Mouse (Mus musculus): ENCODE results near the gene Fam120a.

Fam120a gene

DNA sequence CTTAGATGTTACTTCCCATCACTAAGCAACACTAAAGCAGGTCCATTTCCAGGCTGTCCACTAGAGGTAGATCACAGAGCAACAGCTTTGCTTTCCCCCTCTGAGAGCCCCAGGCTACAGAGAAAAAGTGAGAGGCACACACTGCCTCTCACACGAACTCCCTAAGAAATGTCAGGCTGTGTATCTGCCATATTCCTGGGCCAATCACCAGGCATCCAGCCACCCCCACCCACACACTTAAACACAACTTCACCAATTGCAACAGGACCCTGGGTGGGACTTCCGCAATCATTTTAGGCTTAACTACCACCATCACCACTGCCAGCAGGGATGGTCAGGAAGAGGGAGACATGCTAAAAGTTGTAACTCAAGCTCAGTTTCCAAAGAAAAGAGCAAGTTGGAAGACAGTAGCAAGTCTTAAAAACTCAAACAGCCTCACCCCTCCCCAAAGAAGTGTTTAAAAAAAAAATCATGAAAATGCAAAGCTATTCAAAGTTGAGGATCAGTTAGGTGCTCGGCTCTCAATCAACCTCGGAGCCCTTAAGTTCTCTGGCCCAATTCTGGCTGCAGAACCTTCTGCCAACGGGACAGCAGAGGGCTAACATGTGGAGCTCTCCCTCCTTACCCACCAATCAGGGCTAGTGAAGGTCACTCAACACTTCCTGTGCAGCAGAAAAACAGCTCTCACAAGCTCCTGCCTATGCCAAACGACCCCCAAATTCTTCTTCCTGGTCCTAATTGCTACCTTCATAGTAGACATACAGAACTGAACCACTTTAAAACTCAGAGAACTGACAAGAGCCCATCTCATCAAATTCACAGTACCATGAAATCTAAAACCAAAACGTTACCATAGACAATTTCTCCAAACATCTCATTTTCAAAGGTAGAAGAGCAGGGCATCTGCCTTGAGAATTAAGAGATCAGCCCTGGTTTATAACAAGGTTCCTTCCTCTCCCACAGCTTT, 2.0 kb downstream of the Fam120a start:
- DNase-seq: peak; percentile 69

DNA sequence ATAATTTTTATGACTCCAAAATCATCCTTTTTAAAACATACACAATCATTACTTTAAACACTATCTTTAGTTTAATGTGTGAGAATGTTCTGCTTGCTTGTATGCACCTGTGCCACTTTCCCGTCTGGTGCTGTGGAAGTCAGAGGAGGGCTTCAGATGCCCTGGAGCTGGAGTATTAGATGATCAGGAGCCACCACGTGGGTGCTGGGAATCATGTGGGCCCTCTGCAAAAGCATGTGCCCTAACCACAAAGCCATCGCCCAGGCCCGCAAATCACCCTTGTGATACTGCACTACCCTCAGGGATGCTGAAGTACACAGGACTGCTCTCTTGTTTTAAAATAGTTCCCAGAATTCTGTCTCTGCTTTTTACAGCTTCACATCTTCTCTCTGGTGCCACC, 3.0 kb downstream of the Fam120a start:
- DNase-seq: no peak

DNA sequence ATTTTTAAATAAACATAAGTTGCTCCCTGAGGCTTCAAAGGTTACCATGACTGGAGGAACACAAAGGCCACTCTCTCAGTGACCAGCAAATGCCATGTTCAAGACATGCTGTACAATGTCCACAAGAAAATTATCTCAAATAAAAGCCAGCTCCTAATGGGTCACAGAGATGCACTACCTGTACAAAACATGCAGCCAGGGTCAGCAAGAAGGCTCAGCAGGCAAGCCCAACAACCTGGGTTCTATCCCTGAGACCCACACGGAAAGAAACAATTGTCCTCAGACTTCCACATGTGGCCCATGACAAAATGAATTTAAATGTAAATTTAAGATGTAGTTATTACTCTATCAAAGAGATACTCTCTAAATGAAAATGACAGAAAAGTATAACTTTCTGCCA, 4.7 kb downstream of the Fam120a start:
- no peak for DNase-seq

DNA sequence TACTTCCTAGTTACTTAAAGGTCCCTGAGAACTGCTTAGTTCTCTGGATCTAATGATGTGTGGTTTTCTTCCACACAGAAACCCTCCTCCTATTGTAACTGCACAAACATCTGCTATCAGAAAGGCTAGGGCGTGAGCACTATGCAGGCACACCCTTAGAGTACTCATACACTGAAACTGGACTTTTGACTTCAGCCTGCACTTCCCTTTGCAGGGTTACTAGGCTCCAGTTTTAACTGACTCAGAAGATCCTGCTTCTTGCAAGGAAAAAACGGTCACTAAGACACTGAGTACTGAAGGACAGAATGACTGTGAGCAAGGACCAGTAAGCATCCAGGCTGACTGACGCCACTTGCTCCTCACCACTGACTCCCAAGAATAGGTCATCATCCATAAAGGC, 5.3 kb downstream of the Fam120a start:
- DNase-seq: no peak

DNA sequence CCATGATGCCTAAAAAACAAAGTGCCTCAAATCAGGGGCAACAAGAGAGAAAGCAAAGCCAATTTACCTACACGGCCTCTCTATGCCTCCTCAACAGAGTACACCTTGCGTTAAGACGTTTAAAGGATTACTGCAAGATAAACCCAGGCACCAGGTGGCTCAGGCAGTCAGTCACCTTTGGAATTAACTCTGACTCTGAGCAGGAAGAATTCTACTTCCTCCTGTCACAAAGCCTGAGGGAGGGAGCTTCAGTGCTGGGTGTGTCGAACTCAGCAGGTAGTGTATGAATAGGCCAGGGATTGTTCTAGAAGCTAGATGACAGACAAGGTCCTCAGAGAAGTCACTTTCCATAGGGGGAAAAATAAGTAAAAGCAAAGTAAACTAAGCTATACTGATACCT, 9.2 kb downstream of the Fam120a start:
- DNase-seq: no peak

DNA sequence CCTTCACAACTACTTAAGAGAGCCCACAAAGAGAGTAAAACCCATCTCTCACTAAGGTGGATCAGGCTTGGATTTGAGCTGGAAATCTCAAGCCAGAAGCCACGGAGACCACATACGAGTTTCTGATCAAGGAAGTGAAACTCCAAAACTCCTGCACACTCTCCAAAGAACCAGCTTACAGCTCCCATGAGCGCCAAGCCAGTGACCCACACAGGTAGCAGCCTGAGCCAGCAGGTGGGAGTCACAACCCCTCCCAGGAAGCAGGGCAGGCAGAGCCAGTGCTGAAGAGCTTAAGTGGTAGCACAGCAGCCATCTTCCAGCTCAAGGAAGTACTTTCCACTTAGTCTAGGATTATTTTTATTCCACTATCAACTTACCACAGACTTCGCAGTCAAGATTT, 13.0 kb downstream of the Fam120a start:
- no peak for DNase-seq

DNA sequence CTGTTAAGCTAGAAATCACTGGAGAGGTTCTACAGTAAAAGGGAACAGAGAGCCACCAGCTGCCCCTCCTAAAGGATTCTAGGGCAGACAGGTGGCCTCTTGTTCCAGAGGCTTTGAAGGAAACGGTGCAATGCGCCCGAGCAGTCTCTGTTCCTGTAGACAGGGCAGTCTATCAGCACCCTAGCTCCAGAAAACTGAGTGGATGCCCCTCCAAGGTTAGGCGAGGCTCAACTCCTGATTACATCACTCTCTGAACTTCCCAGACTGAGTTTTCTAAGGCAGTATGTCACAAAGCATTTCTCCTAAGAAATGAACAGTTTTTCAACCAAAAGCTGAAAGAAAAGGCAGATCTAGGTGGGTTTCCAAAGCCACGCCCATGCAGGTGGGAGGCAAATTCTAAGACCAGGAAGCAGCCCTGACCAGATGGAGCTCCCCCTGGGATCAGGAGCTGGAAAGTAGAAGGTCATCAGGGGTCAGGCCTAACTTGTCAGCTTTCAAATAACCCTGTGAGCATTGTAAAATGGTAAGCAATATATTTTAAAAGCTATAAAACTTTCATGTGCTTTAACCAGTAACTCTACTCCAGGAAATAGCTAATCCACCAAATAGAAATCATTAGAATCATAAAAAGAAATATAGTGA, 17.1 kb downstream of the Fam120a start:
- DNase-seq: no peak

DNA sequence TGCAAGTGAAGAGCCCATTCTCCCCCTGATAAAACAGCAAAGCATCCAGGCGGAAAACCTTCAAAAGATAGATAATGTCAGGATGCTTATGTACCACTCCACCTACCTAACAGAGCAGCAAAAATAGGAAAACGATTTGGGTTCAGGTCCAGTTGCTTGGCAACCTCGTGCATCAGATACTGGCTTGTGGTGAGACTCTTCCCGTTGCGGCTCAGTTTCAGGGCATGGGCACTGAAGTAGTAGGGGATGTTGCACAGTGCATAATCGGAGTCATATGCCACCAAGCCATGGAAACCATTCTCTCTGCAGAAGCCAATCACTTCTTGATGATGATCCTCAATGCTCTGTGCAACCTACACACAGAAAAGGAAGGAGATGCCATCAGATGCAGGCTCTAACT, 18.9 kb downstream of the Fam120a start:
- DNase-seq: no peak

DNA sequence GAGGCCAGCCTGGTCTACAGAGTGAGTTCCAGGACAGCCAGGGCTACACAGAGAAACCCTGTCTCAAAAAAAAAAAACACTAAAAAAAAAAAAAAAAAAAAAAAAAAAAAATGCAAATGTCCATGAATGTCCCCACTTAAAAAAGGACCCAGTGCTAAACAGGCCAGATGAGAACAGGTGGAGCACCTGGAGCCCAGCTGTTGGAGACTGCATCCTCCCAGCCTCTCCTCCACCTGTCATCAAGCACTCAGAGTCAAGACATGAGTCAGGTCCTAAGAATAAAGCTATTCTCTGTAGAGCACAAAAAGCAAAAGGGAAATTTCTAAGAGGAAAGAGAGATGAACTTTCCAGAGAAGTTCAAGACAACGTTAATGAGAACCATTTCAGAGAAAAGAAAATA, 23.2 kb downstream of the Fam120a start:
- DNase-seq: no peak

DNA sequence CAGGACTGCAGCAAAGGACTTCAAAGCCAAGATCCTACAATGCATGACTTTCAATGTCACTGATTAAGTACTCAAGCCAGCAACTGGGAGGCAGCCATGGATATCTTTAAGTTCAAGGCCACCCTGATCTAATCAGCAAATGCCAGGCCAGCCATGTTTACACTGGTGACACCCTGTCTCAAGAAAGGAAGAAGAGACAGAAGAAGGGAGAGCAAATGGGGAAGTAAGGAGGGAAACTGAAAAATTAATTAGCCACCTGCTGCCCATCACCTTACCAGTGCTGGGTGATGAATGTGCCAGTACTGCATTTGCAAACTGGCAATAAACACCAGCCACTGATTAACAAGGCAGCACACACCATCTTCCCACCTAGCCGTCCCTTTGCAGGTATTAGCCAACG, 25.3 kb downstream of the Fam120a start:
- no peak for DNase-seq

DNA sequence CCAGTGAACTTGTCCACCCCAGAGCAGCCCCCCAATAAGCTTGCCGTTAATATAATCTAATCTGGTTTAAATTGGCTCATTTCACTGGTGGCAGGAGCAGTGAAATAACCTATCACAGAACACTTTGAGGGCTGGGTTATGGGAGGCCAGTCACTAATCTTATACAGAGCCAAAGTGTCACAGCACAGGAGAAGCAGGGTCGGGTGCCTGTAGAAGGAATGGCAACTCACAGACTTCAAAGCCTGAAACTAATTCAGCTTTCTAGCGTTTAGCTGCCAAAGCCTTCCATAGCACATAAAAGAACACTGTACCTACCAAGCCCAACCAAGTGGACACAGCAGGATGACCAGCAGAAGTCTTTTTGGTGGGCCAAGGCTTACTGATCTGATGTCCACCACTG, 26.0 kb downstream of the Fam120a start:
- no peak for DNase-seq

DNA sequence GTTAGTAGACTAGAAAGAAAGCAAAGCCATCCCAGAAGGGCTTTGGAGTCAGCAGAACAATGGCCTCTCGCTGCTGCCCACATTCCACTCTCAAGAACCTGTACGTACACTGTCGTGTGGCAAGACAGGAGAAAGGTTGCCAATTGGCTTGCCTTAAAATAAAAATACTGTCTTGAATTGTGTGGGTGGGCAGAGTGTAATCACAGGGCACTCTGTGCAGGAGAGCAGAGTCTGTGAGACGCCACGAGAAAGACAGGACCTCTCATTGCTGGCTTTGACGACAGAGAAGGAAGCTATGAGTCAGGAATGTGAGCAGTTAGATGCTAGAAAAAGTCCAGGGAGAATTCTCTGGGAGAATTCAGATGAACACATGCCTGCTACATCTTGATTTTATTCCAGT, 33.2 kb downstream of the Fam120a start:
- no peak for DNase-seq

DNA sequence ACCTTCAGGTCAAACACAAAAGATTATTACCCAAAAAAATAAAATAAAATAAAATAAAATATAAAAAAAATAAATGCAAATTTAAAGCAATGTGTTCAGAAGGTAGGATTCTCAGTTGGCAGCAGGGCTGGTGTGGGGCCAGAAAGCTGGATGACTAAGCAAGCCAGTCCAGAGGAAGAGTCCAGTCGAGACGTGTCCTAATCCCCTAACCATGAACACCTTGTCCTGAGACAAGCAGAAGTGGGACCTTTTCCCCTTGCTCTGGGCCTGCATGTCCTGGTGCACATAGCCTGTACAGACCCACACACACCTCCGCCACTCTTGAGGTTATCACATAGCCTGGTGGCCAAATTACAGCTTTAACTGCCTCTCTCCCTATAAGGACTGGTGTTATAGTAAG, 35.1 kb downstream of the Fam120a start:
- no peak for DNase-seq

DNA sequence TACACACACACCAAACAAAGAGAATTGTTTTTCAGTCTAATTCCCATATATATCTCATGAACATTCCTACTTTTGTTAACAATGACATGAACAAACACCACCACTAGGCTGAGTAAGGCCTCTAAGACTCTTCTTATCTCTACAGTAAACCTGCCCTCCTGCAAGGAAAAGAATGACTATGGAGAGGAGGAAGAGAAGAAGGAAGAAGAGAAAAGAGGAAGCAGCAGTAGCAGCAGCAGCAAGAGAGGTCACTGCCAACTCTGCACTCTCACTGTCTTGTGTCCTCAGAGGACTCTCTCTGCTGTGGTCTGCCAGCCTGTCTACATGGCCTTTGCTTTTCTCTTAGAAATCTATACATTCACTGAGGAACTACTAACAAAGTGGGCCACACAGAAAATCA, 36.1 kb downstream of the Fam120a start:
- no peak for DNase-seq

DNA sequence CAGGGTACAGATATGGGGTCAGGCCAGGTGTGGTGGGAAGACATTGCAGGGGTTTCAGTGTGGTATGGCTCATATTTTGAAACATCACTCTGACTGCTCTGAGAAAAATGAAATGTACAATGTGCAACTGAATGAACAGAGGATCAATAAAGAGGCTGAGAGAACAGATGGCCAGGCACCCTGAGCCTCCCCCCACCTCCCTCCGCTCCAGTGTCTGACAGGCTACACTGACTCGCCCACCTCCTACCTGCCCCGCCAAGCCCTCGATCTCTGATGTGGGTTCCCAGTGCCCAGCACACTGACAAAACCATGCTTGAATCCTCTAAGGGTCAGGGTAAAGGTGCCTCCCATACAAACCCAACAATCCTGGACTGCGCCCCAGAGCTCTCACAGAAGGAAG, 36.6 kb downstream of the Fam120a start:
- DNase-seq: no peak

DNA sequence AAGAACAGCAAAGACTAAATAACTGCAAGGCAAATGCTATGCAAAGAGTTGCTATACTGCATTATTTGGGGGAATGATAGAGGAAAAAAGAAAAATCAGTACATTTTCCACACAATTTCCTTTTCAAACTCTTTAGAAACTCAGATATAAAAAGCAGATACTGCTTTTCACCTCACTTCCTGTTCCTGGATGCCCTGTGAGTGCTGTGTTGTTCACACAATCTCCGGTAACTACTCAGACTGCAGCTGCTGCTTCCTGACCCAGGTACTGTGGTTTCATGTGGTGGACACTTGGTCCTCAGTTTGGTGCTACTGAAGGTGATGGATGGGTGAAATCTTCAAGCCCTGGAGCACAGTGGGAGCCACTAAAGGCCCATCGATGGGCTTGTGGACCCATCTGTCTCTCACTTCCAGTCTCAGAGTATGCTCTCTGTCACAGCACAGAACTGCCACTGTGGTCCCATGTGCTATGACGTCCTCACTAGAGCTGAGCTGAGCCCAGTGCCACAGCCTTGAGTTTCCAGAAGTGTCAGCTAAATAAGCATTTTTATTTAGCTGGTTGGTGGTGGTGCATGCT, 38.2 kb downstream of the Fam120a start:
- DNase-seq: no peak

DNA sequence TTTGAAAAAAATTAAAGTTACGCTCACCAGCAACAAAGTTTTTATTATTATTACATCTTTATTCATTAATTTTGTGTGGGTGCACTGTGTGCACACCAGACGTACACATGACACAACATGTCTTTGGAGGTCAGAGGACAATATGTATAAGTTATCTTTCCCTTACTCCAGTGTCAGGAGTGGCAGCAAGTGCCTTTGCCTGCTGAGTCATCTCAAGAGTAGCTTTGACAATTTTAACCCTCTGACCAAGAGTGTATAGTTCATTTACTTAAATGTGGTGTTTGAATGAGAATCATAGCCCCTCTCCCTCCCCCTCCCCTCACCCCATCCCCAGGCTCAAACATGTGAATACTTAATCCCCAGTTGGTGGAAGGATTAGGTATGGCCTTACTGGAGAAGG, 40.2 kb downstream of the Fam120a start:
- DNase-seq: no peak

DNA sequence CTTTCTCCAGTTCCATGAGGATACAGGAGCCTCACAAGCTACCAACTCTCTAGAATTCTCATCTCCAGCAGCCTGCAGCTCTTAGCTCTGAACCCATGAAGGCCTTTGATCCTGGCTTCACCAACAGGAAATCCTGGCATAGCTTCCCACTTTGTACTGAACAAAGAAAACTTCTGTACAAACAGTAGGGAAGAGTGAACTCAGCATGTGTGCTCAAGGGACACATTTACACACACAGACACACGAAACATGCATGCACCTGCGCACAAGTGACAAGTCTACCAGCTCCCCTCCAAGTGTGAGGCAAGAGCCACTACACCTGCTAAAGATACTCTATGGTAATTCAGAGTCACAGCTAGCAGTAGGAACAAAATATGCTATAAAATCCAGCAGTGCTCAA, 45.1 kb downstream of the Fam120a start:
- no peak for DNase-seq

DNA sequence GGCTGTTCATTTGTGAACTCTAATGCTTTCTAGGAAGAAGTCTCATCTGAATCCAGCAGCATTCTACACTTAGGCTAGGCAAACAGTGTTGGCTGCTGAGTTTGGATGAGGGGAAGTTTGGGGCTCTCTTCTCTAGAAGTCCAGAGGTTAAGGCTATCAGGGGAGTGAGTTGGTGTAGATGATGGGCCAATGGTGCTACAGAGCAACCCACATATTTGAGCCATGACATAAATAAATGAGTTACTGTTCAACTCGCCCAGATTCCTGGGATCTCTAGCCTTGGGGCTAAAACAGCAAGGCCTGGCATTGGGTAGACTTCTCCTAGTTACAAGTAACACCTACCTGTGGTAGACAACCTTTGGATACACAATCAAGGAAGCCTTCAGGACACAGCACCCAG, 46.6 kb downstream of the Fam120a start:
- DNase-seq: no peak

DNA sequence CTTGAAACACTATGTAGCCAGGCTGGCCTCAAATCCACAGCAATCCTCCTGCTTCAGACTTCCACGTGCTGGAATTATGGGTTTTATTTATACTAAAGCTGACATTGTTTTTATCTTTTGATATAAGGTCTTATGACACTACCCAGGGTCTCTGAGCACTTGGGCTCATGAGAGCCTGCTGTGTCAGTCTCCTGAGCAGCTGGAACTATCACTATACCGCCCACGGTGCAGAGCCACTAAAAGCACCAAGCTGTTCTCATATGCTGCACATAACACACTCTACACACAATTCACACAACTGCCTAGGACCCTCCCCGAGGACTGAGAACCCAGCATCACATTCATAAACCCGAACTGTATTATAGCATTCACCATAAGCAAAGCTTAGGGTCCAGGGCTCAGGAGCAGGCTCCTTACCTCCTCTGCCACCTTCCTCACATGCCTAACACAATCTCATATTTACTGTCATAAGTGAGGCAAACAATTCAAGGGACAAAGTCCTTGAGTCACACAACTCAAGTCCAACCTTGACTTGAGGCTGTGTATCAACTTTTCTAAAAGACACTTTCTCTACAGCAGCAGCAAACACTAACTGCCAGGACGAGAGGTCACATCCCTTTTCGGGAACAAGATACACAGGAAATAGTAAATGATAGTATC, 47.9 kb downstream of the Fam120a start:
- no peak for DNase-seq

DNA sequence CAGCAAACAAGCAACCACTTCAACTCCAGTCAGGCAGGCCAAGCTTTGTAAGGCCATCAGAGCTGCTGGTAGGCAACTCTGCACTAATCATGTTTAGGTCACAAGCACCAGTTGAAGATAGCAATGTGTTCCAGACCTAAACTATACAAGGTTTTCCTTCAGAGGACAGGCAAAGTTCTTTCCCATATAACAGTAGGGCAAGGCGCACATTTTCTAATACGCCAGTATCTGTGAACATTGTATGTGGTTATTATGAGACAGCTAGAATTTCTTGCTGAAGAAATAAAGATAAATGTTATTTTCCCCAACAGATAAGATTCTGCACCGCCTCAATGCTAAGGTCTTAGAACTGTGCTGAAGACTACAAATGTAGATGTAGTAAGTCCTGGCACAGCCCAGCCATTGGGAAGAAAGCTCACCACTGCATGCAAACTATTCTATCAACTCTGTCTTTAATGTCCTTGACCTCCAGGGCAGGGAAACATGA, 50.7 kb downstream of the Fam120a start:
- DNase-seq: no peak

DNA sequence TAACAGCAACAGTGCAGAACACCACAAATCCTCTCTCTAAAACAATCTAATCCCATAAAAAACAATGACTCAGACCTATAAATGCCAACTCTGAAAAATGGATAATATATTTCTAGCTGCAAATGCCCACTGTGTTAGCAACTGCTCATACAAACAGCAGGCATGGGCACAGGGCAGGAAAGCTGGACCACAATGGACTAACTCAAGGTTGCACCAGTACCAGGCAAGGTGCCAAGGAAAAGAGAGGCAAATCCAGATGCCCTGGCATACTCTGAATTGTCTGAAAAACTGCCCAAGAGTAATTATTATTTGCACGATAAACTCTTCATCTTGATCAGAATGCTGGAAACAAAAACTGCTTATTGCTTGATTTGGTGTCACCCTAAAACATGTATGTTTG, 54.1 kb downstream of the Fam120a start:
- no peak for DNase-seq

DNA sequence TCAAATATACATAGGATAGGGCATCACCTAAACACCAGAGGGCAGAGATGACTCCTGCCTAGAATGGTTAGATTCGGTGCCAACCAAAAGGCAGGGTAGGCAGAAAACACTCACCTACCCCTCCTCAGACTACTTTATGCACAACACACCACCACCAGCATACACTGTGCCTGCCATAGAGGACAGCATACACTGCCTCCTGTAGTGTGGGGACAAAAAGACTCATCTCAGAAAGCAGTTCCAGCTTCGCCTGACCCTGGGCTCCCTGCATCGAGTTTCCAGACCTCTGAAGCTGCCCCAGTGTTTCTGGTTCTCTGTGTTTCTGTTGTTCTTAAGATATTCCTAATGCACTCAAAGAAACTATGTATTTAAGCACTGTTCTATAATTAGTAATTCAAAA, 54.7 kb downstream of the Fam120a start:
- DNase-seq: no peak

DNA sequence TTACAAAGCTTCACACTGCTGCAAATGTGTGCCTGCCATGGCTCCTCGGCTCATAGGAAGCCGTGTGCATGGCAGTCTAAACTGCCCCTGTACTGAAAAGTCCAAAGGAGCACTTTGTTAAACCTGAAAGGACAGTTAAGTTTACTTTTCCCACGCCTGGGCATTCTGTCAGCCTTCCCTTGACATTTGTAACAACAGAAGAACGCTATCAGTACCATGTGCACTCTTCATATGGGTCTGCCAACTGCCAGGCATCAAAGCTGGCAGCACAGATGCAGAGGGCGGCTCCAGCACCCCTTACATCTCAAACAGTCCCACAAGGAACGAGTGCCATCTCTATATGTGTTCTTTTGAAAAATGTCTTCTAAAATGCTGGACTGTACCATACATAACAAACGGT, 56.4 kb downstream of the Fam120a start:
- DNase-seq: no peak

Data from right cerebral cortex, postnatal 25 days (tissue).